Mouse (Mus musculus) lung, postnatal 10 days (tissue): ENCODE results near the gene Gpx4.

Experiments
- DNase-seq: peaks from one replicate; pipeline ENCODE4 v3.0.0; 2021

Gene Gpx4

GRCm38 (mm10) chr10:80076386-80076785 is 29.4 kb downstream of the Gpx4 start:
- DNase-seq, result no peak

DNA sequence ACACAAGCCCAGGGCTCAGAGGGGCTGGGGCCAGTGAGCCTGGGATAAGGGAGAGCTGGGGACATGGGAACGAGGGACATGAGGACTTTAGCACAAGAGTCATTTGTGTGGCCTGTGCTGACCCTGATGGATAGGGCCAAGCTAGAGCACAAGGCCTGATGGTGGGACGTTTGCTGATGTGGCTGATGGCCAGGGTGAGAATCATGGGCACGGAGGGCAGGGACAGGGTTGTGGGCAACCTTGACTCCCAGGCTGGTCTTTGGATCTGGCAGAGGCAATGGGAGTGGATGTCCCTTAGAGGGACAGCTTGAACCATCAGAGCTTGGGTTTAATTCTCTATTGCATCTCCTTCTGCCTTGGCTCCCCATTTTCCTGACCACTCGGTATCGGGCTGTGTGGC is 30.3 kb downstream of the Gpx4 start:
- no peak for DNase-seq

GRCm38 (mm10) chr10:80078366-80078765 is 31.4 kb downstream of the Gpx4 start:
- no peak for DNase-seq

GRCm38 (mm10) chr10:80080396-80081070 is 33.6 kb downstream of the Gpx4 start:
- no peak for DNase-seq

- DNase-seq, result no peak
Measured at GRCm38 (mm10) chr10:80081075-80081474, 34.1 kb downstream of the Gpx4 start.

- DNase-seq, result peak; percentile 87
Measured at GRCm38 (mm10) chr10:80084817-80085487, 38.0 kb downstream of the Gpx4 start.

GRCm38 (mm10) chr10:80086847-80087246 is 39.9 kb downstream of the Gpx4 start:
- DNase-seq, result peak; percentile 64

- DNase-seq, result no peak
Measured at GRCm38 (mm10) chr10:80087483-80087882, 40.5 kb downstream of the Gpx4 start.

DNA sequence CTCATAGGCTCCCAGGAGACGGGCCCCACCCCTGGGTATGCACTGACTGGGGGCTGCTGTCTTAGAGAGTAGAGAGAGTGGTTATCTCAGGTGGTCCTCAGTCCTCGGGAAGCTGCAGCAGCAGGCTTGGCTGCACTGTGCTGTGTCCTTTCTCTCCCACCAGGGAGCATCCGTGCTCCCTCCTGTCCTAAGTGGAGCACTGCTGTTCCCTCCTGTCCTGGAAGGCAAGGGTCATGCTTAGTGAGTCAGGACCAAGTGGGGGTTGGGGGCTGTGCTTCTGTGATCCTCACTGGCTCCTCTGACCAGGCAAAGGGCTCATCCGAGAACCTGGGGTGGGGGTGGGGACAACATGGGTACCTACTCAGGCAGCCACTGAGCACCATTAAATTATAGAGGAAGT is 42.2 kb downstream of the Gpx4 start:
- no peak for DNase-seq

GRCm38 (mm10) chr10:80091527-80091926 is 44.6 kb downstream of the Gpx4 start:
- DNase-seq, result no peak

DNA sequence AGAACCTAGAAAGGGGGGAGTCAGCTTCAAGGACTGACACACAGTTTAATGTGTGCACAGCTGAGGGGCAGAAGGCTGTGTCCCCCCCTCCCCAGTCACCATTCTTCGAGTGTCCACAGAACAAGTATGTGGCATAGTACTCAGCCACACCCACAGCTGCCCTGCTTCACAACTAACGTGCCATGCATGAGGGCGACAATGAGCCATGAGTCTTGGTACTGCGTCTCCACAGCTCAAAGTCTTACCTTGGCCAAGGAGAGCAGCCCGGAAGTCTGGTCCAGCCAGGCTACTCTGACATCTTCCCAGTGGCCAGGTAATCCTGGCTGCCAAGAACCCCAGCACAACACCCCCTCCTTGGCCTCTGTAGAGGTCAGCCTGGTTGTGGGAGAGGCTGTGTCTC is 45.7 kb downstream of the Gpx4 start:
- DNase-seq, result no peak

GRCm38 (mm10) chr10:80094085-80094484 is 47.1 kb downstream of the Gpx4 start:
- no peak for DNase-seq

DNA sequence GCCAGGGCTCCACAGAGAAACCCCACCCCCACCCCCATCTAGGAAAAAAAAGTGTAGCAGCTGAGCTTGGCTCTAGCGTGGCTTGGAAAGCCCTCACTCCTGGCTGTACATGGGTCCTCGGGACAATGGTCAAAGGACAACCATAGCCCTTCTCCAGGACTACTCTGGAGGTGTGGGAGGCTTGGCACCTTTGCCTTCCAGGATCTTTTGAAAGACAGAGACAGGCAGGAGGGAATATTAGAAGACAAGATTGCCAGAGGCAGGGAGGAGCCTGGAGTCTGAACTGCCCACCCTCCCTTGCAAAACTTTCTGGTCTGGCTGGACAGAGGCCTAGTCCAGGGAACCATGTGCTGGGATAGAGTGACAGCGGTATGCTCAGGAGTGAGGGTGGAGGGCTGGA is 47.7 kb downstream of the Gpx4 start:
- no peak for DNase-seq

- peak; percentile 60 for DNase-seq
Measured at GRCm38 (mm10) chr10:80095547-80095946, 48.6 kb downstream of the Gpx4 start.

DNA sequence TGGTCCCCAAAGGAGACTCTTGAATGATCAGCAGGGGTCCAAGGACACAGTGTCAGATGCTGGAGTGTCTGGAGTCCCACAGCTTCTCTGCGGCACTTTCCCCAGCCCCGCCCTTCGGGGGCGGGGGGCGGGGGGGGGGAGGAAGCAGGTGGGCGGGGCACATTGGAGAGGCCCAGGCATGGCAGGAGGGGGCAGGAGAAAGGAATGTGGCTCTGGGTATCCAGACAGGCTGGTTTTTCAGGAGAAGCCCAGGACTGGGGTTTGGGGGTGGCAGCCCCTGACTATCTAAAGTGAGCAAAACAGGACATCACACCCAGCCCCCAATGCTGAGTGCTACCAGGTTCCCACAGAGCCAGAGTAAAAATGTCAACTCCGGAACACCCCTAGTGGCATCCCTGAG is 50.3 kb downstream of the Gpx4 start:
- DNase-seq, result no peak

GRCm38 (mm10) chr10:80098630-80099029 is 51.7 kb downstream of the Gpx4 start:
- no peak for DNase-seq

- peak; percentile 62 for DNase-seq
Measured at GRCm38 (mm10) chr10:80100982-80101381, 54.0 kb downstream of the Gpx4 start.

- peak; percentile 93 for DNase-seq
Measured at GRCm38 (mm10) chr10:80102216-80102915, 55.4 kb downstream of the Gpx4 start.

DNA sequence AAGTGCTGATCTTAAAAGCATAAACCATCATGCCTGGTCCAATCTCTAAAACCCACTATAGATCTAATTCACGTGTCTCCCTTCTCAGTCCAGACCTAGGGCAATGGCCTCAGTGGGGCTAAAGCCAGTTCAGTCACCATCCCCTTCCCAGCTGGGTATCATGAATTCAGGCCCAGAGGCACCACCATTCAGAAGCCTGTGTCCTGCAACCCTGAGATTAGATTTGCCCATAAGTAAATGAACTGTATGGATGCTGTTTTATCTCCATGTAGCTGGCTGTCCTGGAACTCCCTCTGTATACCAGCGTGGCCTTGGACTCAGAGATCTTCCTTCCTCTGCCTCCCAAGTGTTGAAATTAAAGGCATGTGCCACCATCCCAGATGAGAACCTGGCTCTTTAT is 56.1 kb downstream of the Gpx4 start:
- no peak for DNase-seq

GRCm38 (mm10) chr10:80104181-80104580 is 57.2 kb downstream of the Gpx4 start:
- no peak for DNase-seq

GRCm38 (mm10) chr10:80105460-80105859 is 58.5 kb downstream of the Gpx4 start, which contains the start of gene Sbno2:
Gene Sbno2 (minus strand): TSS chr10:80105571.
- DNase-seq, result peak; percentile 25

- no peak for DNase-seq
Measured at GRCm38 (mm10) chr10:80105926-80106325, 59.0 kb downstream of the Gpx4 start.
